Mouse (Mus musculus) thymus, adult 2 months (tissue): ENCODE measurements at regions not wholly inside any gene's neighbourhood (a gene's known extent, or its start where the extent isn't known, plus 50 kb on each side); places are given as distances from the start of the nearest gene placed in this dataset.

Experiments
- CTCF ChIP-seq: fragments of 200-500 bp; IDR thresholded peaks from 2 replicates; pipeline ENCODE4 v1.5.1; 2012; ENCODE audit warnings: mild to moderate bottlenecking, control low read depth, low read length, moderate library complexity, borderline replicate concordance; ENCODE audit not compliant: control insufficient read depth, poor library complexity, insufficient read depth; ENCODE audit errors: extremely low read depth
- POLR2A ChIP-seq: fragments of 200-500 bp; IDR thresholded peaks from 2 replicates; pipeline ENCODE4 v1.6.1; 2012; ENCODE audit warnings: mild to moderate bottlenecking, low read length, control low read depth, moderate library complexity; ENCODE audit not compliant: control insufficient read depth, poor library complexity, insufficient read depth; ENCODE audit errors: extremely low read depth

GRCm38 (mm10) chr4:7965663-7966062 lies 273.2 kb downstream of the Car8 start:
- TF ChIP-seq CTCF (no peak), POLR2A (no peak)
